Mouse (Mus musculus): ENCODE measurements at regions not wholly inside any gene's neighbourhood (a gene's known extent, or its start where the extent isn't known, plus 50 kb on each side); places are given as distances from the start of the nearest gene placed in this dataset.

DNA sequence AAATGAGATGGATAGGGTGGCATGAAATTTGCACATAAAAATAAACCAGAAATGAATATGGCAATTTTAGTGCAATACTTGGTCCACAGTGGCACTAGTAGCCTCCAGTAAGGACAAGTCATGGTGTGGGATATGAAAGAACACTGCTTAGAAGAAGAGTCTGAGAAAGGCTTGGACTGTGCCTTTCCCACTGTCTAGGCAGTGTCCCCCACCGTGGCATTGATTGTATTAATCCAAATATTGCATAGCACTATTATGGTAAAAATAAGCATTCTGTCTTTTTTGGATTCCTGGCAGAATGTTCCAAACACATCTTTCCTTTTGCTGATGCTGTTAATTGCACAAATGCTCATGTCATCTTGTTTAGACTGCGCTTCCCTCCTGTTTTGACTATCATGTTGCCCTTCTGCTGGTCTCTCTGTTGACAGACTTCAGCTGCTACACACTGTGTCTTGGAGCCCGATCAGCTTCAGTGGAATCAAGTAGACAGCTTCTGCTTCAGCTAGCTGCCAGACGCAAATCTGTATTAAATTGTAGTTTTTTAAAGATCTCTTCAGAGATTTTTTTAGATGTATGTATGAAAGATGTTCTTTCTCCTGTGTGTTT, 186.2 kb upstream of the Robo2 start:
- DNase-seq = peak; percentile 16 to 55

DNA sequence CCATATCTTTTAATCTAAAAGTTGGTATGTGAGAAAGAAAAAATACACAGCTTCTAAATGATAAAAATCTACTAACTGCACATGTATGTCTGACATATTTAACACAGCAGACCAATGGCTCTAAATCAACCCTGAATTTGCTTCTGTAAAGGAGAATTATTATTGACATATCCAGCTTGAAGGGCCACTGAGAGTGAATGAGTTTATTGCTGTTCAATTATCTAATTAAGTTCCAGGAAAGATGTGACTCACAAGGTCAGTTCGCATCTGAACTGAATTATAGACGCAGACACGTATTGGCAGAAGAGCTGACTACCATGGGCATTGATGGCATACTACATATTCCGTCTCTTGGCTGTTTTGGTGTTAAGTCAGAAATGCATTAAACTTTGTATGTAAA, 180.3 kb upstream of the Robo2 start:
- no peak for DNase-seq

GRCm38 (mm10) chr16:74582645-74583423, 171.2 kb upstream of the Robo2 start:
- DNase-seq = no peak

DNA sequence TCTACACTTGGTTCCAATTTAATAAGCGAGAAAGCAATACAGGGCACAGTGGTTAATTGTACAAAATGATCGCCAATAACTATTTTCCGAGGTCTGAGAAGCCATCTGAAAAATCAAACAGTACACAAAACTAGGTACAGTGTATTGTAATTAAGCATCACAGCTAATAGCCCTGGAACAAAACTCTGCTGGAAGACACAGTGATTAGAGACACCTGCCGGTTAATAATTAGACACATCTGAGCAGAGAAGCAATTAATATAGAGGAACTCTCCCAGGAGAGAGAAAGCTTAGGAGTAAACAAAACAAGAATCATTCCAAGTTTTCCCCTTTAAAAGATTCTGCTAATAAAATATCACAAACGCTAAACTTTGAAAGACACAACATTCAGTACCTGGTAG, 136.7 kb upstream of the Robo2 start:
- DNase-seq = no peak

DNA sequence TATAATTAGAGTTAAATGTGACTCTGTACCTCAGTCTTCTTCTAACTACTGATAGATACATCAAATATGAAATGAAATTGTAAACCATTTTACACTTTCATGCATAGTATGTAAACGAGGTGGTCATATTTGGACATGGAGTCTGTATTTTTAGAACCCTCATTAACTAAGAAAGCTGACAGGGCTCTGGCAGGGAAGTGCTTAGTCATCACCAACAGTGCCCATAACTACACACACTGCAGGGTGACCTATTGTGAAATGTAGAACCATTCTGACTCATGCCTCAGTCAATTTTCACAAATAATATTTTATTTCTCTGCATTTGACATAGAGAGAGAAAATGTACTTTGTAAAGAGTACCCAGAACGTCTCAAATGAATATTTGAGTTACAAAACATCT, 118.9 kb upstream of the Robo2 start:
- no peak for DNase-seq

GRCm38 (mm10) chr16:74528245-74528644, 116.6 kb upstream of the Robo2 start:
- no peak for DNase-seq

- no peak for DNase-seq
These were observed 114.9 kb upstream of the Robo2 start for GRCm38 (mm10) chr16:74526521-74526920.

- no peak for DNase-seq
These were observed 108.9 kb upstream of the Robo2 start for GRCm38 (mm10) chr16:74520501-74520900.

DNA sequence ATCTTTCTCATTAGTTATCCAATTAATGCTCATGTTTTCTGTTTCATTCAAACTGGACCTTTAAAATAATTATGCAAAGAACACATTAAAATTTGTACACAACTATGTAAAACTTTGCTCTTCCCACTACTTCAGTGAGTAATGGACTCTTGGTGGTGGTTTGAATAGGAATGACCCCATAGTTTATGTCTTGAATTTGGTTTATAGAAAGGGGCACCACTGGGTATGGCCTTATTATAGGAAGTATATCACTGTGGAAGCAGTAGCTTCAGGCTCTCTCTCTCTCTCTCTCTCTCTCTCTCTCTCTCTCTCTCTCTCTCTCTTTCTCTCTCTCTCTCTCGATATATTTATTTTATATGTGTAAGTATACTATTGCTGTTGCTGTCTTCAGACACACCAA, 106.3 kb upstream of the Robo2 start:
- no peak for DNase-seq

GRCm38 (mm10) chr16:74517374-74517773, 105.7 kb upstream of the Robo2 start:
- DNase-seq = no peak

GRCm38 (mm10) chr16:74514481-74514880, 102.9 kb upstream of the Robo2 start:
- DNase-seq = no peak

DNA sequence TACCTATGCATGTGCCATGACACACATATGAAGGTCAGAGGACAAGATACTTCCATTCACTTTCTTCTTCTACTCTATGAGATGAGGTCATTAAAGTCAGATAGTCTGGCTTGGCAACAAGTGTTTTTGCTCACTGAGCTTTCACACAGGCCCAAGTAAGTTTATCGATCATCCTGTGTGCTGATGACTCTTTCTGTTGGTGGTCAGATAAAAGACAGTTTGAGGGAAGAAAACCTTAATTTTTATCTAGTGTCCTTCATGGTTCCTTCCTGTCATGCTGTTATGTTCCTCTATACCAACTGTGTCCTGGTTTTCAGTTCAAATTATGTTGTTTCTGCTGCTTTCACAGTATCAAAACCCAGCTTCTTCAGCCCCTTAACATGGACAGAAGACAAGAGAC, 98.8 kb upstream of the Robo2 start:
- DNase-seq = no peak

DNA sequence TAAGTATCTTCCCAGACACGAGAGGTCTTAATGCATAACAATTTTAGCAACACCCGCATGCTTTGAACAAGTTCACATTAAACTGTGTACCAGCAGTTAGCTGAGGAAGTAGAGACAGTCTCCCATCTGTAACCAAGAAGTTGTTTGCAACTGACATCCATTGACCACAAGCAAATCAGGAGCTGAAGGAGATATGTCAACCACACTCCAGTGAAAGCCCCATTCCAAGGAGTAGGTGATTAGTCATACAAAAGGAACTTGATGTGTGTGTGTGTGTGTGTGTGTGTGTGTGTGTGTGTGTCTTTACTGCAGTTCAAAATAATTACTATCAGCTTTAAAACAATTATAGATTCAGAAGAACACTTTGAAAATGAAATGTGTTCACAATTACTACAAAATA, 97.9 kb upstream of the Robo2 start:
- no peak for DNase-seq

DNA sequence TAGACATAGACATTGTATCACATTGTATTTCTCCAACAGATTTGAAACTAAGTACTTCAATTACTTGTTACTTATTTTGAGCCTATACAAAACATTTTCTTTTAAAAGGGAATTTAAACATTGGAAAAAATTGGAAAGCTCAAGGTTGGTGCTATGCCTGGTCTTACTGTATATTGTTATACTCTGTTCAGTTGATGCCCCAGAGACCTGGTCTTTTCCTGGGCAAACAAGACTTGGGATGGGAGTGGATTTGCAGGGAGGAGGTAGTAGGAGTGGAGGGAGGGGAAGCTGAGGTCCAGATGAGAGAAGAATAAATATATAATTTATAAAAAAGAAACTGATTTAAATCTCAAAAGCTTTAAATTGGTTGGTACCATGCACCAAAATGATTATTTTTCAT, 95.1 kb upstream of the Robo2 start:
- no peak for DNase-seq

DNA sequence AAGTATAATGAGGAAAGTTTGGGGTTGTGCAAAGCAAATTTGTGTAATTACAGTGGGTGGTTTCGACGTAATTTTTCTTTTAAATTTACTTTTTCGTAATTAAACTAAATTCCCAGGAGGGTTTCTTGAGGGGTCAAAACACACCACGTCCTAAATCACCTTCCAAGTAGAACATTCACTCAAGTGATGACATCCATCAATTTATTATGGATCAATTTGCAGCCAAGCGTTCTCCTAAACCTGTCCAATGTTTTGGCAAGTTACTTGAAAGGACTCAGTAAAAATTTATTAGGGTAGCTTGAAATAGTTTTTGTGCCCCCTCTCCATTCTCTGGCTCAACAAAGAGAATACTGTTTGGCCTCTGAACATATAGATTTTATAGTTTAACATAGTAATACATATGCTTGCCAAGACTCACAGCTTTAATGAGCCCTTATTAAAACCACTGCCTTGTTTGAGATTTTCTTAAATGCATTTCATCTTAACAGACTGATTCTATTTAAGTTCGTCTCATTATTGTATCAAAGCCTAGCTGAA, 94.6 kb upstream of the Robo2 start:
- DNase-seq = no peak

DNA sequence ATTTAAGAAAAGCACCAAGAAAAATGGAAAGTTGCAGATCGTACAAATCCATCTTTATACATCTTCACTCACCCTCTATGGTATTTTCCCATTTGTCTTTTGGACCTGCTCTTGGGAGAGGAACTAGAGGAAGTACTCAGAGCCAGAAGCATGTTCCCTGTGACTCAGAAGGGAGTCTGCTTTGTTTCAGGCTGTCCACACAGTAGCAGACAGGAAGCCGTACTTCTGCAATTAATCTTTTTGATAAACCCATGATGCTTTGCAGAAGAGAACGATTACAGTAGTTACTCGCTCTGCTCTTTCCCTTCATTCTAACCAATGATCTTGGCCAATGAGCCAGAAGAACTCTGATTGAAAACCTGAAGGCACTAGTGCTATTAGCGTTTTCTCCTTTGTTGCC, 92.8 kb upstream of the Robo2 start:
- DNase-seq = no peak

GRCm38 (mm10) chr16:74500687-74501086, 89.1 kb upstream of the Robo2 start:
- DNase-seq = no peak

DNA sequence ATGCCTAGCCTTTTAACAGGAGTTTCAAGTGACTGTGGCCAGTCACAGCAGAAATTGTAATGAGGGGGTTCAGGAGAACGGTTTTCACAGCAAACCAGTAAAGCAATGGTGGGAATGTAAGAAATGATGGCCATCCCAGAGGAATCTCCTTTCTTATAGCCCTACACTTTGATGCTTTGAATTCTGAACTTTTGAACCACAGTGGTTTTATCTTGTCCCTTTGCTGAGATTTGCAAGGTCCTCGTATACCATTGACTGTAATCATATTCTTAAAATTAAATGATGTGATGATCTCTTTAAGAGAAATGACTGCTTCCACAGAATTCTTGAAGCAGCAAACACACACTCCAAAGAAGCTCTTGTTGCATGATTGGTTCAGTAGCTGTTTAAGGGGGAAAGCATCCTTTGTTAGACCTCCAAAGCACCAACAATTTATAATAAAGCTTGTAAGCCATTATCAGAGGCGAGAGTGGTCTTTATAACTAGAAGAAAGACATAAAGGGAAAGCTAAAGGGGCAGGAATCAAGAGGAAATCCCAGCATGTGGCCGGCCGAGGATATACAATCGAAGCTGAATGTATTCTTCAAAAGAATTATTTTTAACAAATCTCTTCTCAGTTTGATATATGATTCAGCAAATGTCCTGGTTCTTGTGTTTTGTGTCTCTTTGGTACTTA, 56.3 kb upstream of the Robo2 start:
- no peak for DNase-seq

- no peak for DNase-seq
These were observed 55.5 kb upstream of the Robo2 start for GRCm38 (mm10) chr16:74467159-74467558.

DNA sequence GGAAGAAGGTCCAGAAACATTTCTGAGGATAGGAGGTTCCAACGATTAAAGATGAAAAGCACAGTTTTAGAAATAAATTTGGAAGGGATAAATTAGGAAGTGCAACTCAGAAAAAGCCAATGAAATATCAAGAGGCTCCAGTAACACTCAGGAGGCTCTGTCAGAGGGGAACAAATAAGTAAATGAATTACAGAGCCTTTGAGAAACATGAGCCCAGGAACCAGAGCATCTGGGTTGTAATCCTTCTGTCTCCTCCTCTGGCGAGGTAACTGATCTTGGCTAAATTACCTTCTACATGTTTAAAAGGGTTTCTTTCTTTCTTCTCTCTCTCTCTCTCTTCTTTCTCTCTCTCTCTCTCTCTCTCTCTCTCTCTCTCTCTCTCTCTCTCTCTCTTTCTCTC, 53.2 kb upstream of the Robo2 start:
- no peak for DNase-seq

DNA sequence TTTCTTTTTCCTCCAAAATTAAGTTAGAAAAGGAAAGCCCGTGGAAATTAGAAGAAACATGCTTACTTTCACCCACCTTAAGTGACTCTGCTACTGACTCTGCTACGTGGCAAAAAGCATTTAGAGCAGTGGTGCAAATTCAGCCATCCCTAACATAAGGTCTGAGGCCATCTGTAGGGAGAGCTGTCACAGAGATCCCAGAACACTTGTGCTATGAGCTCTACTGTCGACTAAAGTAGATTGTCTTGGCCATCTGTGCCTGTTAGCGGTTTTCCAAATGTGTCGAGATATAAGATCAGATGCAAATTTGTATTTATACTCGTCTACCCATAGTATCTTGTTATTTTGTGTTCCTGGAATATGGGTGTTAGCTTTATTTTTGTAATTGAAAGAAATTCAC, 52.7 kb upstream of the Robo2 start:
- DNase-seq = no peak

DNA sequence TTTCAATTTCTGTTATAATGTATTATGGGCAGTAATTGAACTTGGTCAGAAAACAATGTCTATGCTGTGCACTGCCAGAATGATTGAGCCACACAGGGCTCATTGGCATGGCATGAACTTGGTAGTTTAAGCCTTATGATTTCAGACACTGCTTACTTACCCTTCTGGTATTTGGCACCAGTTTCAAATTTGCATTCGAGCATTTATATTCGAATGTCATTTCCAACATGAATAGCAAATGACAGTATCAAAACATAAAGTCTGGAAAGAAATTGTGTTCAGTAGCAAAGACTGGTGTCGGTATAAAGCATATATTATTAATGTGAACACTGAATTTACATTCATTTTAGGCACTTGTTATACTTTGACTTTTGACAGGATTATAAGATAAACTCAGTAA, 50.8 kb upstream of the Robo2 start:
- no peak for DNase-seq
